Mouse (Mus musculus): ENCODE measurements around the gene Pah.

GRCm38 (mm10) chr10:87565712-87566111 lies 44.1 kb downstream of the Pah start:
- TF ChIP-seq POLR2A (IDR thresholded peaks at IDR 0.05; ENCODE audit: insufficient read depth, low read depth, low read length) (no peak), CTCF (IDR thresholded peaks at IDR 0.05; ENCODE audit: insufficient read depth, low read depth, low read length) (no peak)
